Mouse (Mus musculus): ENCODE results near the gene Gars.
A peak's percentile ranks its signal among the peaks of the same experiment; 100 is the strongest.

Gene Gars

DNA sequence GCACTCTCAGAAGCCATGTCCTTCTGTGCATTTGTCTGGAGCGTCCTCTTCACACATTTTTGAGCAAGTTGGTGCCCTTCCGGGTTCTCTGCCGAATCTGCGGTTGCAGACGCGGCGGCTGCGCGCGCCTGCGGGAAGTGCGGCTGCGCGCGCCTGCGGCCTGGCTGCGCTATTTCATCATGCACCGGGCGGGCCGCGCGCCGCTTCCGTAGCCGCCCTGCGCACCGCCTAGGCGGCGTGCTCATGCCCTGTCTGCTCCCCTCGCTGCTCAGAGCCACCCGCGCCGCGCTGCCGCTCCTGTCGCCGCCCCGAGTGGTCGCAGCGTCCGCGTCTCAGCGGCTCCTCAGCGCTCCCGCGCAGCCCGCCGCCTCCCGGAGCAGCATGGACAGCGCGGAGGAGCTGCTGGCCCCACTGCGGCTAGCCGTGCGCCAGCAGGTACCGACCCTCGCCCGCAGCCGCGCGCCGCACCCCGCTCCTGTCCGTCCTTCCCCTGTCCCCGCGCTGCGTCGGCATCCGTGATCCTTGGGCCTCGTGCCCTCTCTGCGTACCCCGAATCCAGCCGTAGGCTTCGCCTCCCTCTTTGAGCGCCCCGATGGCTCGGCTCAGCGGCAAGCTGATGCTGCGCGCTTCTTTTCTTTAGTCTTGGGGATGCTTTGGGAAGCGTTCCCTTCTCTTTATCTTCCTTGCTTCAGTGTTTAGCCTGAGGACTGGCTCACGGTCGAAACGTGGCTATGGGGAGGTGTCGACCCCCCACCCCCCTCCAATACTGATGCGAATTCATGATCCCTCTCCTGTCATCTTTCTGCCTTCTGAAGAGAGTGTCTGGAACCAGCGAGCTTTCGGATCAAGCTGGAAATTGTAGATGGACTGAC is at the start of gene Gars:
Gene Gars (plus strand): TSS at position 209 of the 872 bp plus-strand sequence.
- peak; percentile 89 for DNase-seq (ENCODE audit: extremely low read depth, insufficient read length, low spot score)

DNA sequence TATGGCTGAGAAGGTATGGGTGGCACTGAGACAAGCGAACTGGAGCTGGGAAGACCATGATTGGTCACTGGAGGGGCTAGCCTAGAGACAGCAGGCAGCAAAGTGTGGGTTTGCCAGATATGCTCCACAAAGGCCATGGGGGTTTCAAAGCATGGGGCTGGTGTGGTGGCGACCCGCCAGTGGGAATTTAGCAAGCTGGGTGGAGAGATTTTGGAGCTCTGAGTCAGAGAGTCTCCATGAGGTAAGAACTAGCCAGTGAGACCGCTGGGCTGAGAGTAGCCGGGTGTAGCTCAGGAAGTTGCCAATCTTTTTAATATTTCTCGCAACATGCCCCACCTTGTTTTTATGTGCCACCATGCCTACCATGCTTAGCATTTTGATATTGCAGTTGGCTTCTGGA is 49.7 kb upstream of the Gars start:
- DNase-seq (ENCODE audit: extremely low read depth, insufficient read length, low spot score), result no peak

- DNase-seq (ENCODE audit: extremely low read depth, insufficient read length, low spot score), result no peak
Measured at GRCm38 (mm10) chr6:54991189-54991588, 46.6 kb upstream of the Gars start.

DNA sequence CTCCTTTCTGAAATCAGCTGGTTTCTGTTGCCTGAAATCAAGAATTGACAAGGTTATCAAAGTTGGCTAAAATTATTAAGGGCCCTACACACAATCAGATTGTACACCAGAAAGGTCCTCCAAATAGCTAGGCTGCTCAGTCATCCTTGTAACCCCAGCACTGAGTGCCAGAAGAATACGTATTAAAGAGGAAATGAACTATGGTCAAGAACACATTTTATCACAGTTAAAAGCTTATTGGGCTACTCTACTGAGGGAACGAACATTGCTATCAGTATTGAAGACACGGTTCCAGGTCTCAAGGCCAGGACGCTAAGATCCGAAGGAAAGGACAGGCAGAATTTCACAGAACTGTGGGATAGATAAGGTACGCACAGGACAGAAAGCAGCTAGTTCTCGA is 45.7 kb upstream of the Gars start:
- no peak for DNase-seq (ENCODE audit: extremely low read depth, insufficient read length, low spot score)

DNA sequence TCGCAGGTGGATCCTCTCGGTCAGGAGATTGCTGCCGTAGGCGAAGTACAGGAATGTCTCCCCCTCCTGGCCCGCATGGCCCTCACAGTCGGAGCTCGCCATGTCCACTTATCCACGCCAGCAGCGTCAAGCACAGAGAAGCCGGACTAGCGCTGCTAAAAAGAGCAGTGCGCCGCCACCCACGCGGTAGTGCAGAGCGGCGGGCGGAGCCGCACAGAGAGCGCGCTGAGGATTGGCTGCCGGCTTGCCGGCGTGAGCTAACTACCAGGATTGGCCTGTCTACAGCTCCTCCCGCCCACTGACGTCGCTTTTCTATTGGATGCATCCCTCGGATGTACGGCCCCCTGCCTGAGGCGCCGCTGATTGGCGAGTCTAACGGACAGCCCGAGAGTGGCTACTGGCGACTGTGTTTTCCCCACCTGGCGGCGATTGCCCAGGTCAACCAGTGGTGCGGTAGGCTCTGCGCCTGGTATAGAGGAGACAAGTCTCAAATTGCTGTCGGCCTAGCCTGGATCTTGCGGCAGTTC is 45.0 kb upstream of the Gars start, which contains the start of gene Ggct:
Gene Ggct (minus strand): TSS at position 217 of the 527 bp plus-strand sequence.
- DNase-seq (ENCODE audit: extremely low read depth, insufficient read length, low spot score), result peak; percentile 93

GRCm38 (mm10) chr6:54996361-54996760 is 41.4 kb upstream of the Gars start:
- no peak for DNase-seq (ENCODE audit: extremely low read depth, insufficient read length, low spot score)

DNA sequence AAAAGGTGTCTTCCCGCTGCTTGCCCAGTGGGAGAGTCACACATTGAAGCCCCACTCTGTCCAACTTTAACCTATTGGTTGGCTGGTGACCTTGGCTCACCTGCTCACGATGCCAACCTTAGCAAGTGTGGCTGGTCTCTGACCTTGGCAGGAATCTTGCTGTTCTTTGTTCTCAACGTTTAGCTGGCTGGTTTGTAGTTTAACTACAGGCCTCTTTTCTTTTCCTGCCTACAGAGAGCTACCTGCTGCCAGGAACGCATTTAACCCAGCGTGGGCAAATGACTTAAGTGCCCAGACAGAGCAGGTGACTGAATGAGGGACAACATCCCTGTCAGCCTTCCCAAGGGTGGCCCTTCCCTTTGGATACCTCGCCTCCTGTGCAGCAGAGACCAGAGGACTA is 40.1 kb upstream of the Gars start:
- no peak for DNase-seq (ENCODE audit: extremely low read depth, insufficient read length, low spot score)

DNA sequence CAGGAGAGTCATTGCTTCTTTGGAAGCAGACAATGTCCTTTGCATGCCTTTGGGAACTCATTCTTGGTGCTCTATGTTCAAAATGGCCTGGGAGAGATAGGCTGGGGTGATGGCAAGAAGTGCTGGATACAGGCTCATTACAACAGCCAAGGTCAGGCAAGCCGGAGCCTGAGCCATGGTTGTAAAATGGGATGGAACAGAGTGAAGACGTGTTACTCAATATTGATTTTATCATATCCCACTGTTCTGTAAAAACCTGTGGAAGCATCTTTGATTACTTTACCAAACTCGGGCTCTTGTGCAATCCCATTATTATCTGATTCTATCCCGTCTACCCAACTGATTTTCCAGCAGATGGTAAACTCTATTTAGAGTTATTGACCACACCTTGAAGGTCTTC is 36.5 kb upstream of the Gars start:
- DNase-seq (ENCODE audit: extremely low read depth, insufficient read length, low spot score), result no peak

- DNase-seq (ENCODE audit: extremely low read depth, insufficient read length, low spot score), result no peak
Measured at GRCm38 (mm10) chr6:55002438-55002837, 35.4 kb upstream of the Gars start.

- DNase-seq (ENCODE audit: extremely low read depth, insufficient read length, low spot score), result no peak
Measured at GRCm38 (mm10) chr6:55003559-55003958, 34.2 kb upstream of the Gars start.

DNA sequence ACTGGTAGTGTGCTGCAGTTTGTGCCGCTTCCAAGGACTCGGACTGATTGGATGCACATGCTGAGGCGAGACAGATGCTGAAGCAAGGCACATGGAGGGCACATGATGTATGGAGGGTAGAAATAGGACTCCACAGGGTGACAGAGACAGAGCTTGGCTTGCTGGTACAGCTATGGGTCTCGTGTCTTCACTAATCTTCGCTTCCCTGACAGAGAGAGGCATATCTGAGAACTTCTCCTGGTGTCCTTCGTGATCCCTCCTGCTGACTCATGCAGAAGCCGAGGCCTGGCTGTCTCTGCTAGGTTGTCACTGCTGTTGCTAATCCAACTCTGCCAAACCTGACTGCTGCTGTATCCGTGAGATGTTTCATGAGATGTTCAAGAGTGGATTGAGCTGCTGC is 29.4 kb upstream of the Gars start:
- no peak for DNase-seq (ENCODE audit: extremely low read depth, insufficient read length, low spot score)

DNA sequence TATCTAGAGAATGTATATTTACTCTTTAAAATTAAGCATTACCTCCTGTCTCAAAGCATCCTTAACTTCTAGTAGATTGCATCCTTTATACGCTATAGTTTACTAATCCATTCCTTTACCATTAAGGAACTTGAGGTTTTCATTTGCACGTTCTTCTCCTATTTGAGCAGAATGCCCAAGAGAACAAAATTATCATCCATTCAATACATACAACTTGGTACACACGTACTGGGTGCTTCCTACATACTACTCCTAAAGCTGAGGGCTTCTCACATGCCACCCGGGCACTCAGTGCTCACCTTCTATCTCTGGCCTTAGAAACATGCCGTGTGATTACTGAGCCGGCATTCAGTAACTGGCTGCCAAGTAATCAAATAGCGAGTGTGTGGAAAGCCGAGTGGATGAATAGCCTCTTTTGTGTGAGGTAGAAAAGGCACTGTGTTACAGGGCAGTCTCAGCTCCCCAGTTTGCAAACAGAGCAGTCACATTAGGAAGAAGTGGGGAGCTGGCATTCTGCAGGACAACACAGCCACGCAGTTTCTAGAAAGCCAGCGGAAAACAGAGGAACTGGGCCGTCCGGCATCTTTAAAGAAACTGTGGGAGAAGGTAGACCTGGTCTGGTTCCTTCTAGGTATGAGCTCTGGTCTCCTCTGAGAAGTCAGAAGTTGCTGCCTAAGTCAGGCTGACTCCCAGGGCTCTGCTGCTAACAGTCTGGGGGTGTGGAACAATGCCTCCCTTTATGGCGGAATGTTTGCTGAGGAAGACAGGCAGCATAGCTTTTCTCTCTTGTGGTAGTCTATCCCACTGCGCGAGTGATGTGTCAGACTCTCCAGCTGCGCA is 28.2 kb upstream of the Gars start:
- DNase-seq (ENCODE audit: extremely low read depth, insufficient read length, low spot score), result no peak

GRCm38 (mm10) chr6:55010330-55011091 is 27.3 kb upstream of the Gars start:
- no peak for DNase-seq (ENCODE audit: extremely low read depth, insufficient read length, low spot score)

DNA sequence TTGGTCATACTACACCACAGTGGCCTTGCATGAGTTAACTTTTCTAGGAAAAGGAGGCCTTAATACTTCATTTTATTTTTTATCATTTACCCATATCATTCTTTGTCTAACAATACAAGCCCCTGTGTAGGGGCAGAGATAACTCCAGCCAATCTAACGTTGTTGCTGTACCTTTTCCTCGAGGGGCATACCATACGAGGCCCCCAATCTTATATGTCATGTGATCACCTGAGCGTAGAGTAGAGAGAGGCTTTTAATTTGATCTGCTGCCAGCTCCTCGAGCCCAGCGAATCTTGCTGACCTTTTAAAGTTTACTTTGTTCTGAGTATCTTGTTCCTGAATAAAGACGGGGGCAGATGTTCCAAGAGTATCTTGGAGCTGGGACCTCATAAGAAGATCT is 25.3 kb upstream of the Gars start:
- no peak for DNase-seq (ENCODE audit: extremely low read depth, insufficient read length, low spot score)

DNA sequence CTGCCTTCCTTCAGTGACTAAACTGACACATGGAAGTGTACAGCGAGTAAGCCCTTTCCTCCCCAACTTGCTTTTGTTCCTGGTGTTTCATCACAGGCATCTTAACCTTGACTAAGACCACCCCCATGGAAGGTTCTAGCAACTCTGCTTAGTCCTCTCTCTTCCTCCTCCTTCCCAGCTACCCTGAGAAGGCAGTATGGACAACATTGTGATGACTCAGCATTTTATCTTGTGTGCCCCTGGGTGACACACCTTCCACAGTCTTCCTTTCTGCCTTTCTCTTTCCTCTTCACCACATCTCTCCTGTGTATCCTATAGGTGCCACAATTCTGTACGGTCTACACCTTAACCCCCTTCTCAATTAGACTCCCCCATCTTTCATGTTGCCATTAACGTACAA is 23.6 kb upstream of the Gars start:
- DNase-seq (ENCODE audit: extremely low read depth, insufficient read length, low spot score), result no peak

GRCm38 (mm10) chr6:55016236-55016635 is 21.6 kb upstream of the Gars start:
- DNase-seq (ENCODE audit: extremely low read depth, insufficient read length, low spot score), result no peak

DNA sequence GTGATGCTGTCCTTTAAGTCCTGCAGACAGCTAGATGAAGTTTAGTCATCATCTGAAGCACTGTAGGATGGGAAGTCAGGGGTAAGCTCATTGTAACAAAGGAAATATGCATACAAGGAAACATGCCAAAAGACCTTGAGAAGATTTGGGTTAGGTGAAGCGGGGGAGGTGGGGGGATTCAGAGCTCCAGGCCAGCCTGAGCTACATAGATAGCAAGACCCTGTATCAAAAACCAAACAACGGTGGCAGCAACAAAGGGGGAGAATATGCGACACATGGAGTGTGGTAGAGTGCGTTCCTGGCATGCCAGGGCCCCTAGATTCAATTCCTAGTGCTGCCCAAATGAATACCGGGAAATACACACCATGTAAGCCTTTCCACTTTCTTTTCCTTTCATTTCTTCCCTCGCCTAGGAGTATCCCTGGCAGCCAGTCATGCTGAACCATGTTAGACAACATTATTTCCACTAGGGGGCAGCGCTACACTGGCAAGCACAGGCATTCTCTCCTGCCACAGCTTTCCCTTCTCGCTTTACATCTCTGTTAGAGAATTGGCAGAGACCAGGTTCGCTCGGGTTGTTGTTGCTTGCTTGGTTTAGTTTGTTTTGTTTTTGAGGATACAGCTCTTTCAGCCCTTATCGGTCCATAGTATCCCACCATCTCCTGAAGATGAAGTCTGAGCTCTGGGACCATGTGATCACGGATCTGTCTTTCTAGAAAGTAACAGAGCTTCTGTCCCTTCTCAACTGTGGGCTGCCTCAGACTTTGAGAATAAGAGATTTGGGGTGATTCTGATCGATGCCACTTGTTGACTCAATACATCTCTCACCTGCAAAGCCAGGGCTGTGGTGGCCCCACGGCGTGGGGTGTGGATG is 20.9 kb upstream of the Gars start:
- DNase-seq (ENCODE audit: extremely low read depth, insufficient read length, low spot score), result peak; percentile 27

GRCm38 (mm10) chr6:55018417-55018816 is 19.4 kb upstream of the Gars start:
- no peak for DNase-seq (ENCODE audit: extremely low read depth, insufficient read length, low spot score)

DNA sequence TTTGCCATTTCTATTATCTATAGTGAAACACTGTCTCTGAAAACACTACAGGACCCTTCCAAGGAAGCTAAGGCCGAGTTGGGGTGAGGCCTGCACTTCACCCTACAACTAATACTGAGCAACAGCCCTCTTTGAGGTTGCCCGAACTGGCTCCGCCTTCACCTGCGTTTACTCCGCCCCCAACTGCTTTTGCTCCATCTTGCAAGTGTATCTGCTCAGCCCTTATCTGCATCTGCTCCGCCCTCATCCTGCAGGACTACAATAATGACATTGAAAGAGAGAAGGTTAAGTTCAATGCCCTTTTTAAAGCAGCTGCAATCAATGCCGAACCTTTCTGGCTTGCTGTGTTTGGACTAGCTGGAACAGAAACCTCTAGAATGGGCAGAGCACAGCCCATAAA is 16.0 kb upstream of the Gars start:
- no peak for DNase-seq (ENCODE audit: extremely low read depth, insufficient read length, low spot score)

DNA sequence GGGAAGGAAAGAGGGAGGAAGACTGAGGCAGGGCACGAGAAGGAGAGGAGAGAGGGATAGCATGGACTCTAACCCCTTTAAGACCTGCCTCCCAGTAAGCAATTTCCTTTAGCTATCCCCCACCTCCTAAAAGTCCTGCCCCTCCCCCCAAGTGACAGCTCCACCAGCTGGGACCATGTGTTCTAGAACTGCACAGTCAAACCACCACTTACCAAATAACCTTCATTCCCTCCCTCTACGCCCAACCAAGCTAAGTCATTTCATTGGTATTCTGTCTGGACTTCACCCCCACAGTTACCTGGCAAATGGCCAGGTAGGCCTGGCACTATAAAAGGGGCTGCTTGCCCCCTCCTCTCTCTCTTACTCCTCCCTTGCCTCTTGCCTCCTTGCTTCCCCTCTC is 10.2 kb upstream of the Gars start:
- no peak for DNase-seq (ENCODE audit: extremely low read depth, insufficient read length, low spot score)

Data from 3134 (cell line).